Mouse (Mus musculus) heart, adult 2 months (tissue): ENCODE results near the gene Maff.

Source experiments
- CTCF ChIP-seq: fragments of 200-600 bp; IDR thresholded peaks from 2 replicates; pipeline ENCODE4 v1.8.1; 2022; ENCODE audit warnings: antibody characterized with exemption, mild to moderate bottlenecking, moderate library complexity
- EP300 ChIP-seq: fragments of 200-500 bp; IDR thresholded peaks from 2 replicates; pipeline ENCODE4 v1.6.1; 2011; ENCODE audit warnings: low read depth, low read length, control low read depth; ENCODE audit not compliant: insufficient read depth
- POLR2A ChIP-seq: fragments of 200-500 bp; IDR thresholded peaks from 2 replicates; pipeline ENCODE4 v1.6.1; 2011; ENCODE audit warnings: mild to moderate bottlenecking, low read depth, low read length, control low read depth; ENCODE audit not compliant: insufficient read depth

GRCm38 (mm10) chr15:79404277-79404676 is 57.9 kb downstream of the Maff start:
- TF ChIP-seq POLR2A: no peak
- no peak for TF ChIP-seq CTCF
- TF ChIP-seq EP300: no peak
